Mouse (Mus musculus): ENCODE results near the gene Ptafr. TPM values are rescaled to one million over a fixed set of nuclear protein-coding genes. Genes with fewer than 3 reads are reported as not detected.

The Ptafr gene
- total RNA-seq, 2 experiments from 2014 or later, result 1.3 to 1.5 TPM

DNA sequence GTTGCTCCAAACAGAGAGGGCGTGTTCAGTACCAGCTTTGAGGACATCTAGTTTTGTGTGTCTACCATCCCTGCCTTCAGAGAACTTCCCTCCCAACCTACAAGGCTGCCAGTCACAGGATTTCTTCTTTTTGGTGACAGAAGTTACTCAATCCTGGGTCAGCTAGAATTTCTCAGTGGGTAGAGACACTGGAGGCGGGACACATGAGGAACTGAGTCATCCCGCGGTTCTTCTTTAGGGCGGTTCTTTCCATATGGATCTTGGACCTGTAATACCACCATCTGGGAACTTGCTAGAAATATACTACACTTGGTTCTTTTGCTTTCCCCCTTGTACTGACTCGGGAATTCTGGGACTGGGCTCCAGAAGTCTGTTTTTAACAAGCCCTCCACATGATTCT is 54.0 kb downstream of the Ptafr start:
- DNase-seq, result peak in 1 of 2 experiments; percentile 63

GRCm38 (mm10) chr4:132618850-132619375 is 55.0 kb downstream of the Ptafr start:
- DNase-seq, result peak in 1 of 2 experiments; percentile 38

DNA sequence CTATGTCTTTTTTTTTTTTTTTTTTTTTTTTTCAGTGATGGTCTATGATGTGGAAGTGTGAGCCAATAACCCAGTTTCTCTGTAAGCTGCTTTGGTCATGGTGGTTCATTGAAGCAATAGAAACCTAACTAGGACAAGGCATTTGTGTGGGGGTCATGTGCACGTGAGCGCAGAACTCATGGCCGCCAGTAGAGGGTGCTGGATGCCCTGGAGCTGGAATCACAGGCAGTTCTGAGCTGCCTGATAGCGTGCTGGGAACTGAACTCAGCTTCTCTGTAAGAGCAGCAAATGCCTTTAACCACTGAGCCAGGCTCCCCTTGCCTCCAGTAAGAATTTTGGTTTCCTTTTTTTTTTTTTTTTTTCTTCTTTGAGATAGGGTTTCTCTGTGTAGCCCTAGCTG is 56.3 kb downstream of the Ptafr start:
- DNase-seq, result no peak

DNA sequence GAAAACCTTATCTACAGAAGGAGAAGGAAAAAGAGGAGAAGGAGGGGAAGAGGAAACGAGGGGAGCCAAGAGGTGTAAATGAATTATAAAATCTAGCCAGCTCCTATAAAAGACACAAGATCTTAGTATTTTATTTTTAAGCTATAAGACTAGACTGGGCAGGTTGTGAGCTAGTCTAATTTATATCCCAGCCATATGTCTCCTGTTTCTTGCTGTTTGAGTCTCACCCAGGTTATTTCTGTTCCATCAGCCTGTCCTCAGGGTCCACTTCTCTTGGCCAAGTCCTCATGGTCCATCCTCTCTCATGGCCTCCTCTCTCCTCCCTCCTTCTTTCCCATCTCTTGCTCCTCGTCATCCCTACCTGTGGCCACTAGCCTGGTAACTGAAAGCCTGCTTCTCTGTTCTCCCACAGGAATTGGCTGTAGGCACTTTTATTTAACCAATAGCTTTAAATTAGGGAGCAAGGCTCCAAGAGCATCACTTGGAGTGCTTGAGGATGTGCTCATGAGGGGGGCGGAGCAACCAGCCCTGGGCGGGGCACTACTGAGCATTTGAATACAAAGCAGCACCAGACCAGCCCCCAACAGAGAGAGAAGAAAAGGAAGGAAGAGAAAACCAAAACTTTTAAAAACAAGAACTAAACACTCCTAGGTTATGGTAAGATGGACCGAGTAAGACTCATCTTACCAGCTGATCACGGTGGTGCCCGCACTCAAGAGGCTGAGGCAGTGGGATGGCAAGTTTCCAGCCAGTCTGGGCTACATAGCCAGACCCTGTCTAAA is 57.6 kb downstream of the Ptafr start:
- no peak for DNase-seq

DNA sequence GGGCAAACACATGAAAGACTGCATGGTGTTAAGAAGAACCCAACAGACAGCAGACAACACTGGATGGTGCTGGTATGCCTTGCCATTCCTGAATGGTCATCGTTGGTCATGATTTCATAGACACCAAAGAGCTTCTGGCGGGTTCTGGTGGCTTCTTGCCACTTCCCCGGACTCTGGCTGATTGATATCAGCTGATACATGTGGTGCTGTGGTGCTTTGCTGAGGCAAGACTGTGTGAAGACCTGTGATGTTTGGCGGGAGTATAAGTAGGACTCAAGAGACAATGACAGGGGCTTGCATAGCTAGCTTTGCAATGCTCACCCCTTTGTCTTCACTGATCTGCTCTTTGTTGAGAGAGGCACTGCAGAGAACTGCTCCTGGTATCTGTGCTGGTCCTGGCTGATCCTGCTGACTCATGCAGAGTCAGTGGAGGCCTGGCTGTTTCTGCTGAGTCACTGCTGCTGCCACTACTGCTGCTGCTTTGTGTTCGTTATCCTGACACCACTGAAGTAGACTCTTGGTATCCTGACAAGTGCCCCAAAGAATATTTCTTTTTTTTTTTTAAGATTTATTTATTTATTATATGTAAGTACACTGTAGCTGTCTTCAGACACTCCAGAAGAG is 60.3 kb downstream of the Ptafr start:
- no peak for DNase-seq

DNA sequence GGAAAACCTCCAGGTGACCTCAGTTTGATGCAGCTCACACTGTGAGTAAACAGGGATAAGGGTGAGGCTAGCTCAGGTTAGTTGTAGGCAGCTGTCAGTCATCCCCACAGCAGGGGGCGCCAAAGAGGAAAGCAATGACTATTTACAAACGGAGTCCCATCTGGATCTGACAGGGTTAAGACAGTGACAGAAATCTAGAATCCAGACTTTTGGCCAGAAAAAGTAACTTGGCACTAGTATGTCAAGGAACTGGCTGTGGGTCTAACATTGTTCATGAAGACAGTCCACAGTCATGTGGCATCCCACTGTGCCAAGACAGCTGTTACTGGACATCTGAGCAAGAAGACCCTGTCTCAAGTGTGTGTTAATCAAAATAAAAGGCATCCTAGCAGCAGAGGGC is 65.0 kb downstream of the Ptafr start:
- DNase-seq, result peak in 1 of 2 experiments; percentile 45

Other genes starting within 250 kb of the Ptafr start
- gene Trnau1ap, start 234.5 kb upstream of the Ptafr start, total RNA-seq (2021), result 10 to 100 TPM; 20.3 to 22.3 TPM
- 1 to 10 TPM; 6.4 to 7.5 TPM for gene Rcc1, start 210.5 kb upstream of the Ptafr start, total RNA-seq (2021)
- 10 to 100 TPM; 17.6 to 20.1 TPM for gene Phactr4, start 141.6 kb upstream of the Ptafr start, total RNA-seq (2021)
- 1 to 10 TPM; 4.1 to 4.5 TPM for gene Med18, start 100.1 kb upstream of the Ptafr start, total RNA-seq (2021)
- 1 to 10 TPM; 2.8 TPM for gene Sesn2, start 53.6 kb upstream of the Ptafr start, total RNA-seq (2021)
- gene Atpif1, start 30.4 kb upstream of the Ptafr start, total RNA-seq (2021), result 100 to 1,000 TPM; 326 to 345 TPM
- gene Dnajc8, start 28.5 kb upstream of the Ptafr start, total RNA-seq (2021), result 10 to 100 TPM; 51.0 to 52.9 TPM
- 10 to 100 TPM; 32.5 to 33.9 TPM for gene Eya3, start 74.9 kb downstream of the Ptafr start, total RNA-seq (2021)
- 1 to 10 TPM; 1.7 to 2.0 TPM for gene Xkr8, start 168.5 kb downstream of the Ptafr start, total RNA-seq (2021)
- under 1 TPM; 0.51 to 0.79 TPM for gene Smpdl3b, start 193.2 kb downstream of the Ptafr start, total RNA-seq (2021)
- 10 to 100 TPM; 11.8 to 14.1 TPM for gene Rpa2, start 204.3 kb downstream of the Ptafr start, total RNA-seq (2021)
- gene Themis2, start 232.3 kb downstream of the Ptafr start, total RNA-seq (2021), result 1 to 10 TPM; 1.5 to 2.1 TPM